Mouse (Mus musculus) olfactory bulb, adult 2 months (tissue): Measurements from ENCODE around the gene Asb2. TPM values are rescaled to one million over a fixed set of nuclear protein-coding genes. Genes with fewer than 3 reads are reported as not detected.
A peak's percentile ranks its signal among the peaks of the same experiment; 100 is the strongest.

ENCODE experiments used
- H3K27ac ChIP-seq: fragments of 200-500 bp; 2 replicates; pipeline ENCODE4 v1.5.1; 2012; ENCODE audit warnings: low read depth, low read length; ENCODE audit not compliant: insufficient read depth
- H3K4me1 ChIP-seq: fragments of 200-500 bp; 2 replicates; pipeline ENCODE4 v1.6.1; 2012; ENCODE audit warnings: low read length; ENCODE audit not compliant: control insufficient read depth, insufficient read depth
- H3K4me3 ChIP-seq: fragments of 200-500 bp; 2 replicates; pipeline ENCODE4 v1.5.1; 2012; ENCODE audit warnings: mild to moderate bottlenecking, low read depth, low read length, moderate library complexity; ENCODE audit not compliant: insufficient read depth
- CTCF ChIP-seq: fragments of 200-500 bp; IDR thresholded peaks from 2 replicates; pipeline ENCODE4 v1.5.1; 2012; ENCODE audit warnings: low read depth, mild to moderate bottlenecking, low read length, moderate library complexity; ENCODE audit not compliant: insufficient read depth
- POLR2A ChIP-seq: fragments of 200-500 bp; IDR thresholded peaks from 2 replicates; pipeline ENCODE4 v1.6.1; 2012; ENCODE audit warnings: mild to moderate bottlenecking, low read depth, low read length, moderate library complexity; ENCODE audit not compliant: insufficient read depth
- WGBS: fragments of 180-500 bp; shearing (Covaris S2); methylation state at CpG from one replicate; pipeline ENCODE4 v1.1.7; 2018; 5-methylcytosine and 5-hydroxymethylcytosine counted together
- polyA plus RNA-seq: library from polyadenylated mRNA; stranded (reverse); fragments of >200 nt; gene quantifications from 2 replicates; pipeline ENCODE4 v1.2.4, GENCODE M21; 2012; ENCODE audit warnings: low replicate concordance; ENCODE audit not compliant: missing spikeins, insufficient read depth, insufficient read length

Gene Asb2
- polyA plus RNA-seq, 1 experiment, result not detected

GRCm38 (mm10) chr12:103388505-103389347, 32.9 kb upstream of the Asb2 start, which contains the start of gene Otub2:
Otub2 (plus strand) TSS chr12:103388682.
- Histone ChIP-seq H3K4me1 (peaks cover 21% of the 10 kb centered on the region), H3K27ac (peak within 1 kb of the TSS; percentile 34), H3K4me3 (peak within 1 kb of the TSS; percentile 88)
- peak; percentile 28; the same call in 1 of the 2 replicates for TF ChIP-seq POLR2A
- TF ChIP-seq CTCF, result no peak
- WGBS, result 1% methylated on average over 58 of the region's 58 CpGs

GRCm38 (mm10) chr12:103380226-103380625, 24.4 kb upstream of the Asb2 start:
- WGBS, result 74% methylated on average over 4 of the region's 4 CpGs
- no peak overlapping the region for H3K4me3 ChIP-seq
- TF ChIP-seq POLR2A (no peak), CTCF (no peak)
- H3K4me1 ChIP-seq, result peaks cover 16% of the 10 kb centered on the region
- H3K27ac ChIP-seq, result no peak overlapping the region

GRCm38 (mm10) chr12:103376774-103377173, 21.0 kb upstream of the Asb2 start:
- Histone ChIP-seq H3K4me3 (no peak overlapping the region), H3K27ac (peak overlapping the region; percentile 71), H3K4me1 (peaks cover 16% of the 10 kb centered on the region)
- 23% methylated on average over 4 of the region's 4 CpGs for WGBS
- TF ChIP-seq CTCF (no peak), POLR2A (no peak)

GRCm38 (mm10) chr12:103376124-103376523, 20.3 kb upstream of the Asb2 start:
- Histone ChIP-seq H3K4me3 (no peak overlapping the region), H3K27ac (peak overlapping the region; percentile 71), H3K4me1 (peaks cover 16% of the 10 kb centered on the region)
- 32% methylated on average over 5 of the region's 5 CpGs for WGBS
- TF ChIP-seq POLR2A, result no peak

- no peak overlapping the region for H3K27ac ChIP-seq
- H3K4me1 ChIP-seq, result peaks cover 16% of the 10 kb centered on the region
- no peak overlapping the region for H3K4me3 ChIP-seq
- TF ChIP-seq POLR2A, result no peak
- no peak for TF ChIP-seq CTCF
- 85% methylated on average over 8 of the region's 8 CpGs for WGBS
These were observed 17.9 kb upstream of the Asb2 start for GRCm38 (mm10) chr12:103373530-103374236.

GRCm38 (mm10) chr12:103371711-103372110, 15.9 kb upstream of the Asb2 start:
- no peak overlapping the region for H3K4me3 ChIP-seq
- H3K27ac ChIP-seq, result no peak overlapping the region
- H3K4me1 ChIP-seq, result peaks cover 16% of the 10 kb centered on the region
- 30% methylated on average over 6 of the region's 6 CpGs for WGBS
- TF ChIP-seq CTCF (peak; percentile 23; the same call in 1 of the 2 replicates), POLR2A (no peak)

- 82% methylated on average over 4 of the region's 4 CpGs for WGBS
- Histone ChIP-seq H3K4me3 (no peak overlapping the region), H3K4me1 (peaks cover 7% of the 10 kb centered on the region), H3K27ac (no peak overlapping the region)
- no peak for TF ChIP-seq POLR2A
- no peak for TF ChIP-seq CTCF
These were observed 15.1 kb upstream of the Asb2 start for GRCm38 (mm10) chr12:103370861-103371260.

- H3K4me1 ChIP-seq, result peaks cover 6% of the 10 kb centered on the region
- H3K27ac ChIP-seq, result no peak overlapping the region
- no peak overlapping the region for H3K4me3 ChIP-seq
- TF ChIP-seq CTCF (no peak), POLR2A (no peak)
- WGBS, result 84% methylated on average over 2 of the region's 2 CpGs
These were observed 13.0 kb upstream of the Asb2 start for GRCm38 (mm10) chr12:103368777-103369176.

- TF ChIP-seq CTCF (no peak), POLR2A (no peak)
These were observed 12.5 kb upstream of the Asb2 start for GRCm38 (mm10) chr12:103368326-103368669.

More at GRCm38 (mm10) chr12:103368326-103368669, 12.5 kb upstream of the Asb2 start:
- no peak overlapping the region for H3K27ac ChIP-seq
- WGBS, result 80% methylated on average over 7 of the region's 7 CpGs
- no peak overlapping the region for H3K4me3 ChIP-seq
- H3K4me1 ChIP-seq, result peaks cover 6% of the 10 kb centered on the region
